Mouse (Mus musculus): ENCODE measurements around the gene Bco2. TPM values are rescaled to one million over a fixed set of nuclear protein-coding genes. Genes with fewer than 3 reads are reported as not detected.

Gene Bco2
- total RNA-seq, 2 experiments from 2014 or later, result 0.13 to 0.18 TPM

GRCm38 (mm10) chr9:50490836-50491235 is 64.1 kb downstream of the Bco2 start:
- intact Hi-C loops (cut with DNase I; ENCODE audit: low total_unique reads), result no loop called here
- no peak for DNase-seq

- no peak for DNase-seq
- intact Hi-C loops (cut with DNase I; ENCODE audit: low total_unique reads), result no loop called here
These were observed 69.5 kb downstream of the Bco2 start for GRCm38 (mm10) chr9:50485521-50485920.

Other genes with a start within 250 kb of the Bco2 start
- 100 to 1,000 TPM; 453 to 504 TPM for gene Rpl10-ps3, start 210.2 kb downstream of the Bco2 start, total RNA-seq (2021)
- gene Plet1, start 60.7 kb downstream of the Bco2 start, total RNA-seq (2021), result not detected
- 10 to 100 TPM; 10.9 to 11.4 TPM for gene Pts, start 26.5 kb downstream of the Bco2 start, total RNA-seq (2021)
- gene Il18, start 354 bp downstream of the Bco2 start, total RNA-seq (2021), result under 1 TPM; 0.53 to 0.74 TPM
- gene Tex12, start 6.1 kb upstream of the Bco2 start, total RNA-seq (2021), result not detected
- 100 to 1,000 TPM; 334 to 384 TPM for gene Sdhd, start 48.6 kb upstream of the Bco2 start, total RNA-seq (2021)
- 100 to 1,000 TPM; 144 to 150 TPM for gene Timm8b, start 48.7 kb upstream of the Bco2 start, total RNA-seq (2021)
- under 1 TPM; 0.35 to 0.74 TPM for gene Pih1d2, start 62.1 kb upstream of the Bco2 start, total RNA-seq (2021)
- 10 to 100 TPM; 12.8 to 13.0 TPM for gene Nkapd1, start 62.3 kb upstream of the Bco2 start, total RNA-seq (2021)
- gene Dlat, start 104.6 kb upstream of the Bco2 start, total RNA-seq (2021), result 100 to 1,000 TPM; 235 to 280 TPM
- gene Dixdc1, start 184.3 kb upstream of the Bco2 start, total RNA-seq (2021), result 1 to 10 TPM; 3.7 to 4.2 TPM
- 1 to 10 TPM; 1.7 to 2.5 TPM for gene 2310030G06Rik, start 191.4 kb upstream of the Bco2 start, total RNA-seq (2021)
- gene Cryab, start 196.1 kb upstream of the Bco2 start, total RNA-seq (2021), result 100 to 1,000 TPM; 804 to 989 TPM
- gene Hspb2, start 197.2 kb upstream of the Bco2 start, total RNA-seq (2021), result 100 to 1,000 TPM; 130 to 134 TPM
- gene Fdxacb1, start 213.1 kb upstream of the Bco2 start, total RNA-seq (2021), result 1 to 10 TPM; 3.4 to 4.4 TPM
- gene Alg9, start 219.8 kb upstream of the Bco2 start, total RNA-seq (2021), result 1 to 10 TPM; 7.1 to 8.6 TPM
- 10 to 100 TPM in 1 of 2 experiments, 1 to 10 TPM in 1; 7.9 to 11.9 TPM for gene 1110032A03Rik, start 220.3 kb upstream of the Bco2 start, total RNA-seq (2021)

All from gastrocnemius, postnatal 14 days (tissue).